Mouse (Mus musculus): ENCODE results near the gene Ntrk1.

The Ntrk1 gene

GRCm38 (mm10) chr3:87785626-87786214 lies 9.2 kb downstream of the Ntrk1 start:
- no peak for DNase-seq

- no peak for DNase-seq
Observed at GRCm38 (mm10) chr3:87785156-87785555, 9.8 kb downstream of the Ntrk1 start.

DNA sequence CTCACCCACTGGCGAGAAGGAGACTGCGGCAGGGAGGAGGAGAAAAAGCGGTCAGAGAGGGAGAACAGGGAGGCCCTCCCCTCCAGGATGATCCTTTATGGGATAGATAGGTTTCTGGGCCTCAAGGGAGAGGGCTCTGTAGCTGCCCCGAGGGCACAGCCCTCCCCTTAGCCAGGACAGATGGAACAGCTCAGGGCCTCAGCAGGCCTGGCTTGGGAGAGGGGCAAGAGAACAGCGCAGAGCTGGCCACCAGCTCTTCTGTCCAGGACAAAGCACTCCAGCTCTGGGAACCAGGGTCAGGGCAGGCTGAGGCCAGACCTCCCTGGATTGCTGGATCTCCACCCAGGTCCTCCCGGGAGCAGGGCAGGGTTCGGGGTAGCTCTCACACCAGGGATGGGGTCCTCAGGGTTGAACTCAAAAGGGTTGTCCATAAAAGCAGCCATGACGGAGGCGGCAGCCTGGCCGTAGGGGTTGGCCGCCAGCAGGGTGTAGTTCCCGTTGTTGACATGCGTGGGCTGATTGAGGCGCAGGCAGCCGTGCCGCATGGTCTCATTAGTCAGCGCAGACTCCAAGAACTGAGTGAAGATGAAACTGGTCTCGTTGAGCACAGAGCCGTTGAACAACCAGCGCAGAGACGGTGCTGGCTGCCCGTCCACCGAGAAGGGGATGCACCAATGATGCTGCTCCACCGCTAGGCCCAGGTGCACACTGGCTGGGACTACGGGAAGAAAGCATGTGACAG lies 11.5 kb downstream of the Ntrk1 start:
- no peak for DNase-seq

DNA sequence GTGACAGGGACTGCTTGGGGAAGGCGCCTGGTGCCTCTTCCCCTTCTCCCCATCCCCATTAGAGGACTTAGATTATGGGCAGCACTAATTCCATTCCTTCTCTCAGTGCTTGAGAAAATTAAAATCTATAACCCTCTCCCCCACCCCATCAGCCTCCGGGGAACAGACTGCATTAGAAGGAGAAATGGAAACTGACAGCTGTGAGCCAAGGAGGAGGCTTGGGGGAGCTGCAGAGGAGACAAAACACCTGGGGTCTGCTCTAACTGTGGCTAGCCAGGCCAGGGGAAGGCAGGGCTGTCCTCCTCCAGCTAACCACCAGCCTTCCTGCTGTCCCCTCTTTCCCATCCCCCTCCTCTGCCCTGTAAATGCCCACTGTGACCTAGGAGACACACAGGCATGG lies 15.9 kb downstream of the Ntrk1 start:
- DNase-seq = no peak

DNA sequence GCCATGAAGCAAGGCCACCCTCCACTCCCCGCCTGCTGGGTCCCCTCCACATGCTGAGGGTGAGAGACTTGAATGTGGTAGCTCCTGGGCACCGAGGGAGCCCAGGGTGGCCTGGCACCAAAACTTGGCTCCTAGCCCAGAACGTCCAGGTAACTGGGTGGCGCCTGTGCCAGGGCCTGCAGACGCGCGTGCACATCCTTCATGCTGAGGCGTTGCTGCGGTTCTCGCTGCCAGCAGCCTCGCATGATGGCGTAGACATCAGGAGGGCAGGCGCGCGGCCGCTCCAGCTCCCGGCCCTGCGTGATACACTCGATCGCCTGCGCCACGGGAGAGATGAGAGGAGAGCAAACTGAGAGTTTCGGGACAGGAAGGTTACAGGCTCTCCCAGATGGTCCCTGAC lies 16.7 kb downstream of the Ntrk1 start:
- DNase-seq = no peak

DNA sequence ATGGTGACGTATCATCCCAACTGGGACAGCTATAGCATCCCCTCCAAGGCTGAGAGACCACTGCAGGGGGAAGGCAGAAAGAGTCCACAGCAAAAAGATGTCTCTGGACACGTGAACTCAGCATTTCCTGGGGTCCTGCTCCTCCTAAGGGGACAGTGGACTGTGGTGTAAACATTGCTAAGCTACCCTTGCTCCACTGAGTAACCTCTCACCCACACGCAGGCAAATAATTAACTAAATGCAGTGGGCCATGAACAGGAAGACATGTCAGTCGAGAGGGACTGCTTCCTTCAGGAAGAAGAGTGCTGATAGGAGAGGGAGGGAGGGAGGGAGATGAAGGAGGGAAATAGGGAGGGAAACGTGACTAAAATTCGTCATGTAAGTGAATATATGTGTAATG lies 23.9 kb downstream of the Ntrk1 start:
- no peak for DNase-seq

DNA sequence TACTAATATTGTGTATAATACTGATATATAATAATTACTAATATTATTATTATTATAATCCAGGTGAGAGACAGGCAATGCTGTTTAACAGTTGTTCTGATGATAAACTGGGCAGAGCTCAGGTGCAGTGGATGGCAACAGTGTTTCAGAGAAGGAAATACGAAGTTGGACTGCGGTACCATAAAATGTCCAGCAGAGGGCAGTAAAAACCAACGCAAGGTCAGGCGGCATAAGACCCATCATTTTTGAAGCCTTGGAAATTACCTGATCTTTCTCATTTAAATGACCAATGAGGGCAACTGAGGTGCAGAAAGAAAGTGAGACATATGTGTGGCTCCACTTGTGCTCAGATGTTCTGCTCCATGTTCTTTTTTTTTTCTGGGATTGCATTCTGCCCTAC lies 24.7 kb downstream of the Ntrk1 start:
- DNase-seq = peak; percentile 69 to 71

DNA sequence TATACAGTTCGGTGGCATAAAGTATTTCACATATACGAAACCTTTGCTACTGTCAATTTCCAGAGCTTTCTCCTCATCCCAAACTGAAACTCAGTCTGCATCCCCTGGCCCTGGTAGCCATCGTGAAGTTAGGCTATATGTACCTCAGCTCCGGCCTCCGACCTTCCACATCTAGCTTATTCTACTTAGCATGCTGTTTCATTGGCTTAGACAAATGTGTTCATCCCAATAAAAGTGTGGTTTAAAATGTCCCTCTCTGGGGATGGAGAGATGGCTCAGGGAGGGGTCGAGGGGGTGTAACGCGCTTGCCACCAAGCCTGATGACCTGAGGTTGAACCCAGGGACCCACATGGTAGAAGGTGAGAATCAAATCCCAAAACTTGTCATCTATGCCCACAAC lies 25.5 kb downstream of the Ntrk1 start:
- DNase-seq = no peak

- DNase-seq = peak; percentile 90 to 91
Observed at GRCm38 (mm10) chr3:87768844-87769243, 26.1 kb downstream of the Ntrk1 start.

- DNase-seq = no peak
Observed at GRCm38 (mm10) chr3:87768431-87768830, 26.5 kb downstream of the Ntrk1 start.

GRCm38 (mm10) chr3:87767764-87768163 lies 27.2 kb downstream of the Ntrk1 start:
- DNase-seq = no peak

- DNase-seq = no peak
Observed at GRCm38 (mm10) chr3:87766284-87766667, 28.7 kb downstream of the Ntrk1 start.

- no peak for DNase-seq
Observed at GRCm38 (mm10) chr3:87765631-87766283, 29.2 kb downstream of the Ntrk1 start.

DNA sequence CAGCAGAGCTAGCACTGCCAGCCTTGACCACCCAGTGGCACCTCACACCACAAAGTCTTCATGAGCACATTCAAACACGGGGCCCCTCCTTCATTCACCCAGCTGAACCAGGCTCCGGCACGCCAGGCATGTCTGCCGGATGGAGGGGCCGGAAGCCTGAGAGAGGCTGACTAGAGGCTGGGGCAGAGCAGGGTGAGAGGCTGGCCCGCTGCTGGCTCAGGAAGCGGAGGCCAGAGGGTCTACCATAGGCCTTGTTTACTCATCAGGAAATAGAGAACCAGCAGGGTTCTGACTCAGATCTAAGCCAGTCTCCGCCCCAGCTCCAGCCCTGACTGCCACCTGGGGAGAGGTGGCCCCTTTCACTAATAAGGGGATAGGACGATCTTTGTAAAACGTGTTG lies 29.9 kb downstream of the Ntrk1 start:
- peak; percentile 77 to 80 for DNase-seq

DNA sequence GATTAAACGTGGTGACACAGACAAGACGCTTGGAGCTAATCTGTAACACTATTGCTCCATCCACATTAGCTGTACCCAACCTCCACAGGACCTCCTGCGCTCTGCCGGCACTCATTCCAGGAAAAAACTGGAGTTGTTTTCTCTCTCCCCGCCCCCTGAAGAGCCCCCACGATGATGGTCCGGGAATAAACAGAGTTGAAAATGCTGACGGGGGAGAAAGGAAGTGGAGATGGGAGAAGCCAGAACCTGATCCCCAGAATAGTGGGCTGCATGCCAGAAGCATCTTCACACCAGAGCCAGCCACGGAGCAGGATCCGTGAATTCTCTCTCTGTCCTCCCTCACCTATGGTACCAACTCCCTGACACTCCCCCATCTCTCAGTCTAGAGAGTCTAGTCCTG lies 30.5 kb downstream of the Ntrk1 start:
- DNase-seq = no peak

GRCm38 (mm10) chr3:87763683-87764289 lies 31.2 kb downstream of the Ntrk1 start:
- DNase-seq = no peak

GRCm38 (mm10) chr3:87763202-87763601 lies 31.8 kb downstream of the Ntrk1 start:
- no peak for DNase-seq

GRCm38 (mm10) chr3:87761408-87762375 lies 33.3 kb downstream of the Ntrk1 start:
- DNase-seq = no peak

GRCm38 (mm10) chr3:87758641-87759040 lies 36.3 kb downstream of the Ntrk1 start:
- no peak for DNase-seq

DNA sequence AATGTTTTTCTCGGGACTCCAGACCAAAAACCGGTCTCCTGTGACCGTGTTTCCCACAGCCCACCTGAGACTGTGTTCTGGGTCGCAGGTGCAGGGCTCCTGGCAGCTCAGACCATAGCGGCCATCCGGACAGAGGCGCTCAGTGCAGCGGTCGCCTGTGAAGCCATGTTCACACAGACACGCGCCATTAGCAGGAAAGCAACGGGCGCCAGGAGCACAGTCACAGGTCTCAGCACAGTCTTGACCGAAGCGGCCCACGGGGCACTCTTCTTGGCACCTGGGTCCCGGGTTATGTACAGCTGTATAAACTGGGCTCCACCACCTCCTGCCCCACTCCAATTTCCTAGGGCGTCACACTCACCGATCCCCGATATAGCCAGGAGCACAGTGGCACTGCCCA lies 38.5 kb downstream of the Ntrk1 start:
- DNase-seq = no peak

GRCm38 (mm10) chr3:87755964-87756363 lies 39.0 kb downstream of the Ntrk1 start:
- peak; percentile 90 for DNase-seq

DNA sequence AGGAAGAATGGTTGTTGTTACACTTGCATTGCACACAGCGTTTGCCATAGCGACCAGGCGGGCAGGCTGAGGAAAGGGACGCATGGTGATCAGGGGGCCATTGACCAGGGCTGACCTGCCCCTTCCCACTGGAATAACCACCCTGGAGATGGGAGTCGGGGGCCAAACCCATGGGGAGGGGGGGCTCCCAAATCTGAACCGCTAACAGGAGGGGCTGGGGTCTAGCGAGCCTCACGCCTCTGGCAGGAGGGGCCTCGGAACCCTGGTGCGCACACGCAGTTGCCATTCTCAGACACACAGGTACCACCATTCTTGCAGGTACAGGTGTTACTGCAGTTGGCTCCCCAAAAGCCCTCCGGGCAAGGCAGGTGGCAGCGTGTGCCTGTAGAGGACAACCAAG lies 41.1 kb downstream of the Ntrk1 start:
- no peak for DNase-seq

GRCm38 (mm10) chr3:87752567-87752966 lies 42.4 kb downstream of the Ntrk1 start:
- no peak for DNase-seq

Measured in B cell, adult 2 months (primary cell).